Mouse (Mus musculus): Measurements from ENCODE around the gene Myom3. TPM values are rescaled to one million over a fixed set of nuclear protein-coding genes. Genes with fewer than 3 reads are reported as not detected.
"Not testable (repeated sequence)": the region's sequence is repeated elsewhere in the genome, so short reads cannot be mapped to it uniquely, and the experiment has no call there.

Myom3 gene
- 1 to 10 TPM; 1.5 to 1.8 TPM for total RNA-seq (2021)

DNA sequence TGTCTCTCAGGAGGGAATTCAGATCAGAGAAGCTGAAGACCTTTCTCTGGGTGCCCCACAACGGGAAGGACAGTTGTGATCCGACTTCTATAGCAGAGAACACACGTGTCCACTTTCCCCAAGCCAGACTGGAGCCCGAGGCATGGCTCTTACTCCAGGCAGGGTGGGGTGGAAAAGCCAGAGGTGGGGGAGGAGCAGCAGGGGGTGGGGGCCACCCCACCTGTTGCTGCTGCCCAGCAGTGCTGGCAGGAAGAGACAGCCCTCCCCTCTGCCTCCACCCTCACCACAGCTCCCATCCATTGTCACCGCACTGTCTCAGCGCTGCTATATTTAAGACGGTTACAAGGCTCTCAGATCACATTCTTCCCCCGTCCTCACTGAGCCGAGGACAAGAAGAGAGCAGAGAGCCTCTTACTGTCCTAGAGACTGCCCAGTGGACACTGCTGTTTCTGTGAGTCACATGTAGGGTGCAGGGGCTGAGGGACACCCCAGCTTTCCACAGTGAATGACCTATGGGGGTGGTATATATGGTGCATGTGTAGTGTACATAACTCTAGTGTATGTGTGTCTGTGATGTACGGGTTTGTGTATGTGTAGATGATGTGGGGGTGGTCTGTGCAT is at the start of gene Myom3:
Myom3 (plus strand) TSS at position 360 of the 621 bp plus-strand sequence.
- intact Hi-C loops (cut with DNase I): no loop called here
- DNase-seq (ENCODE audit: low spot score in 2 of 2): no peak

DNA sequence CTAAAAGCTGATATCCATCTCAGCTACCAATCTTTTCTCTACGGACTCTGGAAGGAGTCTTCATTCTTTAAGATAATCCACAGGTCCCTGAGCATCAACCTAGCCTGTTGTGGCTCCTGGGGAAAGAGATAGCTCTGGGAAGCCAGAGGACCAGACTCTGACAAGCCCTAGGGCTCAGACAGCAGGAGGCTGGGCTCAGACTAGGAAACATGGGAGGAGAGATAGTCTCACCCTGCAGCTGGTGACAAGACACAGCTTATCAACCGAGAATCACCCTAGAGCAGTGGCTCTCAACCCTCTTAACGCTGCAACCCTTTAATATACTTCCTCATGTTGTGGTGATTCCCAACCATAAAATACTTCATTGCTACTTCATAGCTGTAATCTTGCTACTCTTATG is 49.1 kb upstream of the Myom3 start:
- DNase-seq (ENCODE audit: low spot score in 2 of 2): no peak
- intact Hi-C loops (cut with DNase I): no loop called here

GRCm38 (mm10) chr4:135714776-135715175 is 44.7 kb upstream of the Myom3 start:
- DNase-seq (ENCODE audit: low spot score in 2 of 2): peak; percentile 16 to 51
- intact Hi-C loops (cut with DNase I): no loop called here

GRCm38 (mm10) chr4:135716438-135716837 is 43.1 kb upstream of the Myom3 start:
- intact Hi-C loops (cut with DNase I): loop anchor here (2.0 kb wide), 1 partner anchor 34 kb away; no protein-coding TSS in a partner anchor
- DNase-seq (ENCODE audit: low spot score in 2 of 2): not testable (repeated sequence)

DNA sequence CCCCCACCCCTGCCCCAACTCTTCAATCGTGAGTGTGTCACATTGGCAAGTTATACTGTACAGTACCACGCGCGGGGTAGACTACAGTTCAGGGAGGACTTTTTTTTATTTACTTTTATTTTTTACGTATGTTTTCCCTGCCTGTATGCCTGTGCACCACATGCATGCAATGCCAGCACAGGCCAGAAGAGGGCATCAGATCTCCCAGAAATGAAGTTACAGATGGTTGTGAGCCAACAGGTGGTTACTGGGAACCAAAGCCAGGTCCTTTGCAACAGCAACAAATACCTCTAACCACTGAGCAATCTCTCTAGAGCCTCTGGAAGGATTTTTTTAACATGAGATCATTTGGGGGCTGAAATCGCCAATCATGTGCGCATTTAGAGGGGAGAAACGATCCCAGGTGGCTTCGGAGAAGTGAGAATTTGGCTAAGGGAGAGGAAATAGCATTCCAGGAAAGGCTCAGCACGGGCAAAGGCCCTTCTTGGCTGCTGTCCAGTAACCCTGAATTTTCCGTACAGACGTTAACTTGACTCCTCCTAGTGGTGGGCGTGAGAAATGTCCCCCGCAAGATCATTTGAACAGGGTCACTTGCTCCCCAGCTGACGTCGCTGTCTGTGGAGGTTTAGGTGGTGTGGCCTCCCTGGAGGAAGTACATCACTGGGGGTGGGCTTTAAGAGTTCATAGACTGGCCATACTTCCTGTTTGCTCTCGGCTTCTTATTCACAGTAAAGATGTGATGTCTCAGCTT is 36.8 kb upstream of the Myom3 start:
- intact Hi-C loops (cut with DNase I): no loop called here
- no peak for DNase-seq (ENCODE audit: low spot score in 2 of 2)

DNA sequence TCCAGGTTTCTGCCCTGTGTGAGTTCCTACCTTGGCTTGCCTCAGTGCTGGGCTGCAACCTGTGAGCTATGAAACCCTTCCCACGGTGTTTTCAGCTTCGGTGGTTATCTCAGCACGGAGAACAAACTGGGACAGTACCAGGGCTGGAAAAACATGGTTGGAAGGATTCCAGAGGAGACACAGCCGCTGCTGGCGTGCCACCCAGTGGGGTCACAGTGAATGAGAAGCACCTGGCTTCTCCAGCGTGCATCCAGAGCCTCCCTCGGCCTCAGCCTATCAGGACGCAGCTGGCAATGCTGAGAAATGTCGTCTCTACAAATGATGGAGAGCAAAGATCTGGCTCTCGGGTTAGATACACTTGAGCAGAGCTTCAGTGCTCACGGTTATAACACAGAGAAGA is 33.1 kb upstream of the Myom3 start:
- no peak for DNase-seq (ENCODE audit: low spot score in 2 of 2)
- intact Hi-C loops (cut with DNase I): no loop called here

DNA sequence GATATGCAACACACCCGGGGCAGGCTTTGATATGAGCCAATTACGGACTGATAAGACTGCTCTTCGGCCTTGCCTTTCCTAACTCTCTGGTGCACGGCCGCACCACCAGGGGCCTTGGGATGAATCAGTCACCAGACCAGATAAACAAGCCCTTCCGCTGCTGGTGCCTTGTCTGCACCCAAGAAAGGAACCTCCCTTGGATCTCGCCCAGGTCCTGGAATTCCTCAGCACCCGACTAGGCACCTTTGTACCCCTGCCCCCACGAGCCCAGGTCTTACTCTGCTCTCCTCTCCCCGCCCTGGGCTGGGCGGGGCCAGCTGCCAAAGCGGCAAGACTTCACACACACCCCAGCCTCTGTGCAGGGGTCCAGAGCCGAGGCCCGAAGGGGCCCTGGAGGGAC is 31.7 kb upstream of the Myom3 start, which contains the start of gene Il22ra1:
Il22ra1 (plus strand) TSS at position 356 of the 400 bp plus-strand sequence.
- no peak for DNase-seq (ENCODE audit: low spot score in 2 of 2)

GRCm38 (mm10) chr4:135730204-135730603 is 29.3 kb upstream of the Myom3 start:
- peak; percentile 11 to 19 for DNase-seq (ENCODE audit: low spot score in 2 of 2)

More for the DNA sequence above, 31.7 kb upstream of the Myom3 start, which contains the start of gene Il22ra1:
- intact Hi-C loops (cut with DNase I): no loop called here

GRCm38 (mm10) chr4:135730951-135731350 is 28.6 kb upstream of the Myom3 start:
- intact Hi-C loops (cut with DNase I): no loop called here
- DNase-seq (ENCODE audit: low spot score in 2 of 2): no peak

More at GRCm38 (mm10) chr4:135730204-135730603, 29.3 kb upstream of the Myom3 start:
- intact Hi-C loops (cut with DNase I): no loop called here

DNA sequence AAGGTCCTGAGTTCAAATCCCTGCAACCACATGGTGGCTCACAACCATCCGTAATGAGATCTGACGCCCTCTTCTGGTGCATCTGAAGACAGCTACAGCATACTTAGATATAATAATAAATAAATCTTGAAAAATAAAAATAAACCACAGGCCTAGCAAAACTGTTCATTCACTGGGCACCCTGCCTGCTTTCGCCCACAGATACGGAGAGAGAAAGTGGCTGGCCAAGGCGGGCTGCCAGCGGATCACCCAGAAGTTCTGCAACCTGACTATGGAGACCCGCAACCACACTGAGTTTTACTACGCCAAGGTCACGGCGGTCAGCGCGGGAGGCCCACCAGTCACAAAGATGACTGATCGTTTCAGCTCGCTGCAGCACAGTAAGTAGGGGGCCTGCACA is 25.6 kb upstream of the Myom3 start:
- DNase-seq (ENCODE audit: low spot score in 2 of 2): peak; percentile 36 to 43
- intact Hi-C loops (cut with DNase I): no loop called here

- intact Hi-C loops (cut with DNase I): no loop called here
- no peak for DNase-seq (ENCODE audit: low spot score in 2 of 2)
Measured at GRCm38 (mm10) chr4:135736903-135737302, 22.6 kb upstream of the Myom3 start.

DNA sequence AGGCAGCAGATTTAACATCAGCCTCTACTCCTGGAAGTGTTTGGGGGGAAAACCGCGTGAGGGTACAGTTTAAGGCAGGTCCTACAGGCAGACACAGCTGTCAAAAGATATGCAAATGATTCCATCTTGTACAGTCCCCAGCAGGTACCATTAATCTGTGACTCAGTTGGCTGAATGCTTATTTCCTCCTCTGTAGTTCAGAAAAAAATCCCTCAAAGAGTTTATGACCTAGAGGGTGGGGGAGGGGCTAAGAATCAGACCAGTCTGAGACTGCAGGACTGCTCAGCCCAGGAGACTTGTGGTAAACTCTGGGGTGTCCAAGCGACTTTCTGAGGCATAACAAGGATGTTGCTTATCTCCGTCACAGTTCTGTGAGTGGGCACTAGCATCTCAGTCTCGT is 21.3 kb upstream of the Myom3 start:
- no peak for DNase-seq (ENCODE audit: low spot score in 2 of 2)

DNA sequence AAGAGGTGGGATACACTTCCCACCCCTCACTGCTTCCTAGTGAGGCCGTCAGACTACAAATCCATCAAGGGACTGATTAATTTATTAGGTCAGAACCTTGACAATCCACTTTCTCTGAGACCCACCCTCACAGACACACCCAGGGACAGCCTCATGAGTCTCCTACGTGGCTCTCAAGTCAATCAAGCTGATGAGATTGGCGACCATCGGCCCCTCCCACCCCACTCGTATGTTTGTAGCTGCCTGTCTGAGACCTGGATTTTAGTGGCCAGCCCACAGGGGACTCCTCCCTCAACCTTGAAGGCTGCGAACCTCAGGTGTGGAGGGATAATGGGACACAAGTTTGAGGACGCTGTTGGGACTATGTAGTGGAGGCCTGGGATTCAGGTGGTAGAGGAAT is 20.4 kb upstream of the Myom3 start:
- no peak for DNase-seq (ENCODE audit: low spot score in 2 of 2)
- intact Hi-C loops (cut with DNase I): no loop called here

More for the DNA sequence above, 21.3 kb upstream of the Myom3 start:
- intact Hi-C loops (cut with DNase I): no loop called here

DNA sequence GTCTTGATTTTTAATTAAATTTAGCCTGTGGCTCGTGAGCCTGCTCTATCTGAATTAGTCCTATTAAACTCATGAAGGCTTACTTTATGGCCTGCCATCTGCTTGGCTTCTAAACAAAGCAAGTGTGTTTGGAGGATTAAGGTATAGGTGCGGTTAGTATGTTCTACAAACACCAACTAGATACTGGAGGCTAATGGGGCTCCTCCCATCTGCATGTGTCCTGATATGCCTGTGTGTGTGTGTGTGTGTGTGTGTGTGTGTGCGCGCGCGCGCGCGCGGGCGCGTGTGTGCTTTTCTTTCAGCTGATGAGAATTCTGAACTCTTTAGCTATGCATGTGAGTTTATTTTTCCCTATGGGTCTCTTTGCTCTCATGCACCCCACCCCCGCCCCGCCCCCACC is 19.8 kb upstream of the Myom3 start:
- DNase-seq (ENCODE audit: low spot score in 2 of 2): no peak
- intact Hi-C loops (cut with DNase I): no loop called here

GRCm38 (mm10) chr4:135743520-135743919 is 16.0 kb upstream of the Myom3 start:
- DNase-seq (ENCODE audit: low spot score in 2 of 2): no peak
- intact Hi-C loops (cut with DNase I): no loop called here

DNA sequence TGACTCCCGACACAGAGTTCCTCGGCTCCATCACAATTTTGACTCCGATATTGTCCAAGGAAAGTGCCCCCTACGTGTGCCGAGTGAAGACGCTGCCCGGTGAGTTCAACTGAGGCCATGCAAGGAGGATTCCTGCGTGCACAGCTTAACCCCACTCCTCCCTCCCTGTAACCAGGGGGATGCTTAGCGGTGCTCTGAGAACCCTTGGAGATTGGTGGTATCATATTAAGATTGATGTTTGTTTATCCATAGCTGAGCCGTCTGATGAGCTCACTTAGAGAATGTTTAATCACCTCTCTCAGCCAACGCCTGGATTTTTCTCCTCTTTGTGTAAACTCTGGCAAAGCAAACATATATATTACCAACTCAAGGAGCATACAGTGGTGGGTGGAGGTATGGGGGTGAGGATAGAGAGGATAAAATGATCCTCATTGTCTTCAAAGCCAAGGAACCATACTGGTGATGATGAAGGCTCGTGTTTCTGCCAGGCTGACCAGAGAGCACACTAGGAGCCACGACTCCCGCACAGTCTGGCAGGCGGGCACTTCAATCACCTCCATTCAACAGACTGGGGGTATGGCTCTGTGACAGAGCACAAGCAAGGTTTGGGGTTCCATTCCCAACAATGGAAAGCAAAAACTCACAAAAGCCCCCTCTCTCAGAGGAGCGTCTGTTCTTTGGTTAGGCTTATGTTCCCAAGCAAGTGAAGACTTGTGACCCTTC is 14.6 kb upstream of the Myom3 start:
- DNase-seq (ENCODE audit: low spot score in 2 of 2): no peak
- intact Hi-C loops (cut with DNase I): no loop called here

- no peak for DNase-seq (ENCODE audit: low spot score in 2 of 2)
- intact Hi-C loops (cut with DNase I): no loop called here
Measured at GRCm38 (mm10) chr4:135745613-135746012, 13.9 kb upstream of the Myom3 start.

DNA sequence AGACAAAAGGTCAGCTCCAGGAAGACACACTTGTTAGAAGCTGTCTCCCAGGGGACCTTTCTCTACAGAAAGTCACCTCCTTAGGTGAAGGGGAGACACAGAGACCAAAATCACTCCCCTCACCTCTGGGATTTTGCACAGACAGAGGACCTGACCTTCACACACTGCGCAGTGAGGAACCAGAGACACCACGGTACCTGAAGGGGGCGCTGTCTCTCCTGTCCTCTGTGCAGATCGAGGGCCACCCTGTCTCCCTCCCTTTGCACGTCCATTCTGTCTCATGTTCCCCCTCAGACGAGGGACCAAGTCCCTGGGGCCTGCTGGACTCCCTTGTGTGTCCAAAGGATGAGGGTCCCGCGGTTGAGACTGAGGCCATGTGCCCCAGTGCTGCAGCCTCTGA is 8.6 kb upstream of the Myom3 start:
- no peak for DNase-seq (ENCODE audit: low spot score in 2 of 2)
- intact Hi-C loops (cut with DNase I): loop anchor here (2.0 kb wide), 1 partner anchor 34 kb away; no protein-coding TSS in a partner anchor

DNA sequence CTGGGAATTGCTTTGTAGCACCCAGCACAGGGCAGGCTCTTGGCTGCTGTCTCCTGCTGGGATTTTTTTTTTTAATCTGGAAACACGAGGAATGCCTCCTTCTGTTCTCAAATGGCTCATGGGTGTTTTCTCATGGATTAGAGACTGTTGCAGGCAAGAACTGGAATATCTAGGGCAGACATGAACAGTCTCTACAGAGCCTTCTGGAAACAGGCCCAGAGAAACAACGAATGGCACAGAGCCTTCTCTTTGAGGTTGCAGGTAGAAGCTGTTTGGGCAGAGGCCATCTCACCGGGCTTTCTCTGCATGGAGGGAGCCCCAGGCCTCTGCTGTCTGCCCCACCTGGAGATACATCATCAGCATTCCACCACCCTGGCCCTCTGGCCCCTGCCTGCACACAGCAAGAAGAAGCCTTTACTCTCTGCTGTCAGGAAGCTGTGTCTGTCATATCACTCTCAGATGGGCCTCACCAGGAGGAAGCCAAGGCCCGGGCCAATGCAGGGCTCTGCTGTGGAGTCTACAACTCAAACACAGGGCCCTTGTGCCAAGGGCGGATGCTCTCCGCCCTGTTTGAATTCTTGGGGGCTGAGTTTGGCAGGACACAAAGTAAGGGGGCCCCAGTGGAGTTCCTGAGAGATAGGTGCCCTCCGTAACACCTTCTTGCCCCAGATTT is 7.3 kb upstream of the Myom3 start:
- intact Hi-C loops (cut with DNase I): no loop called here
- no peak for DNase-seq (ENCODE audit: low spot score in 2 of 2)

GRCm38 (mm10) chr4:135752779-135753164 is 6.7 kb upstream of the Myom3 start:
- DNase-seq (ENCODE audit: low spot score in 2 of 2): no peak
- intact Hi-C loops (cut with DNase I): no loop called here

Measured in left cerebral cortex, postnatal 36 days (tissue).